Mouse (Mus musculus) effector memory CD4-positive, alpha-beta T cell, adult 7 months (primary cell): ENCODE results near the gene Csrp1. TPM values are rescaled to one million over a fixed set of nuclear protein-coding genes. Genes with fewer than 3 reads are reported as not detected.

Experiments
- polyA plus RNA-seq: library from polyadenylated mRNA; unstranded; fragments of 100-300 nt; shearing (Covaris generic); gene quantifications from one replicate; pipeline ENCODE4 v1.2.1, GENCODE M21; 2017

Csrp1 gene
- polyA plus RNA-seq: 75.1 TPM

DNA sequence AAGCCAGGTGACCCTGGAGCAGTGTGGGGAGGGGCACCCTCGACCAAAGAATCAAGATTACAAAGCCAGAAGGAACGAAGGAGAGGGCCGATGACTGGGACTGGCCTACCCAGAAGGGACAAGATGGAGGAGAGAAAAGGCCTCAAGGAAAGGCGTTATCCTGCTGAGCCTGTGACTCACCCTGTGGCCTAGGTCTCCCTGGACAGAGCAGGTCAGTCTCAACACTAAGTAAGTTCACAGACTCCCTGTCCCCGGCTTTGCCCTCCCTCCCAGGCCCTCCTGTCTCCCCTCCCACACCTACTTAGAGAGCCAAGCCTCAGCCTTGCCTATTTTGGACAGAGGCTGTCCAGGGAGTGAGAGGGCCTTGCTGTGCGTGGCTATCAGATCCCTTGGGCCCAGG lies at the start of gene Csrp1:
Csrp1 (plus strand) TSS at position 79 of the 400 bp plus-strand sequence.

DNA sequence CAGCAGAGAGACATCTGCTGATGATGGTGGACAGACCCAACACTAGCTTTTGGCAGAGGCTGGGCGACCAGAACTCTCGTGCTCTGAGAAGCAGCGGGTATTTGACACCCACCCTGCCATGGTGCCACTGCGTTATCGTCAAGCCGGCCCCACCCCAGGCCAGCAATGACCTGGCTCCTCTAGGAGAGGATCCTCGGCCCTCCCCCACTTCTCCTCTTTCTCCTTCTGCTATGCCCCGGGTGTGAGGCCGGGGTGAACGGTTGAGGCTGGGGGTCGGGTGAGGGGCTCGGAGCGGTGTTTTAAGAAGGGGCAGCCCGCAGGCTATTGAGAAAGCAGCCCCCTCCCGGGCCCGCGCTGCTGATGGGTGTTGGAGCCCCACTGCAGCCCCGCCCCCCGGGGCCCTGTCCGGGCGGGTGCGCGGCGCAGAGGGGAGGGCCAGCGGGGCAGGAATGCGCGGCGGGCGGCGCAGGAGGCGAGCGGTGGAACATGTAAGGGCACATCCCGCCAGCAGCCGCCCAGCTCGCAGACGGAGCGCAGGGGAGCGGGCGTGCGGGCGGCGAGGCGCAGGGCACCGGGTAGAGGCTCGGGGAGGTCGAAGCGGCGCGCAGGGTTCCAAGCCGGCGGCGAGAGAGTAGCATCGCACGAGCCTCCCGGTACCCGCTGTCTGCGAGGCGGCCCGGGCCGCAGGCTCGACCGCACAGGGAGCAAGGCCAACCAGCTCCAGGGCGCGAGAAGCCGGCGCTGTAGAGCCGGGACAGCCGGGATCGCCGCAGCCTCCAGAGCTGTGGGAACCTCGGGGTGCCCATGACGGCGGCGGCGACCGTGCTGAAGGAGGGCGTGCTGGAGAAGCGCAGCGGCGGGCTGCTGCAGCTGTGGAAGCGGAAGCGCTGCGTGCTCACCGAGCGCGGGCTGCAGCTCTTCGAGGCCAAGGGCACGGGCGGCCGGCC lies 46.1 kb downstream of the Csrp1 start, which contains the start of gene Phlda3:
Phlda3 (plus strand) TSS at position 475 of the 947 bp plus-strand sequence.

DNA sequence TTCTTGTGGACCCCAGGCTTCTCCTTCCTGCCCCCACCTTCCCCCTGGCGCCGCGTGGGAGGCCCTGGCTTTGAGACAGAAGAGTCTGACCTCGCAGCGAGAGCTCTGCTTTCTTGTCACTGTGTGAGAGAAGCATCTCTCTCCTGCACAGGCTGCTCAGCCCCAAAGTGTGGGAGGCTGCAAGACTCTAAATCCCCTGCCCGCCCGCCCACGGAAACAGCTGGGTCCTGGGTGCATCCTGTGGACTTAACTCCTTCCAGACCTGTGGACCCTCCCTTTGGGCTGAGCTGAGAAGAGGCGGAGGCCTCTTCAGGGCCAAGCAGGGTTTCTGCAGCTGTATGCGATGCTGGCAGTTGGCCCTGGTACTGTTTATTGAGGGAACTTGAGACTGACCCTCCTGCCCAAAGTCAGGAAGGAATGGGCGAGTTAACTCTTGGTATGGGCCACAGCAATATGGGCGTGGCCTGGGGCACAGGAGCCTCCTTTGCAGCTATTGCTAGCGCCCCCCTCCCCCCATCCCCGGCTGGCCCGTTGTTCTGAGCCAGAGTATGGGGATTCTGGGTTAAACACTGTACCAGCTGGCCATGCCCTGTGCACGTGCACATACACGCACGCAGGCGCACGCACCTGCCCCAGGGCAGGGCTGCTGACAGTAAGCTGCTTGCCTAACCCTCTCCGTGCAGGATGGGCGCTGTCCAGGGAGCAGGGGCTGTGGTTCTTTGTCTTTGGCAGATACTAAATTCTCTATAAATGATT lies 59.1 kb downstream of the Csrp1 start, which contains the start of gene Tnni1:
Tnni1 (plus strand) TSS at position 655 of the 756 bp plus-strand sequence.

Other genes starting within 250 kb of the Csrp1 start
- 0.51 TPM for gene Nav1, start 112.8 kb upstream of the Csrp1 start, polyA plus RNA-seq
- 2.6 TPM for gene Phlda3, start 46.1 kb downstream of the Csrp1 start, polyA plus RNA-seq
- 0.38 TPM for gene Tnni1, start 59.4 kb downstream of the Csrp1 start, polyA plus RNA-seq
- gene Lad1, start 98.5 kb downstream of the Csrp1 start, polyA plus RNA-seq: not detected
- gene Tnnt2, start 116.3 kb downstream of the Csrp1 start, polyA plus RNA-seq: 0.11 TPM
- gene Pkp1, start 199.1 kb downstream of the Csrp1 start, polyA plus RNA-seq: not detected